Mouse (Mus musculus): ENCODE results near the gene Elavl4.

GRCm38 (mm10) chr4:110165217-110165616, 186.5 kb downstream of the Elavl4 start:
- TF ChIP-seq CTCF (IDR thresholded peaks at IDR 0.05; ENCODE audit: extremely low read depth, insufficient read depth, low read length) (no peak), POLR2A (IDR thresholded peaks at IDR 0.05; ENCODE audit: extremely low read depth, insufficient read depth, low read length) (no peak)
